Mouse (Mus musculus): ENCODE measurements around the gene Sdf4.

DNA sequence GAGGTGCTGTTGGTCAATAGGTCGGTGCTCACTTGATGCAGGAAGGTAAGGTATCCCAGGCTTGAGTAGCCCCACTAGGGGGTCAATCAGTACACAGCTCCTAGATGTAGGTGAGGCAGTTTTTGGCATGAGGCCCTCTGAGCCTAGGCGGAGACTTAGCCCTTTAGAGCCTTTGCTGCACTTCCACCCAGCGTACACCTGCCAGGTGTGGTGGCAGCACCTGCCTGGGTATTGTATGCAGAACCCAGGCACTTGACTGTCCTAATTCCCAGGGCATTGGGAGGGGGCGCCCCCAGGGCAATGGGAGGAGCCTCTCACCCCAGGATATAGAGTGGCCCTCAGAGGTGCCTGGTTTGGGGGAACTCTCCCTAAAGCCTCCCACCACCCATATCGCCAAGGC lies 62.5 kb downstream of the Sdf4 start:
- no peak for TF ChIP-seq CTCF (conservative IDR thresholded peaks at IDR 0.05; ENCODE audit: low read length)
- TF ChIP-seq NANOG (IDR thresholded peaks at IDR 0.05; ENCODE audit: borderline replicate concordance, low read length) = no peak
- TF ChIP-seq POU5F1 (IDR thresholded peaks at IDR 0.05; ENCODE audit: borderline replicate concordance, low read length) = no peak

Data from E14TG2a.4 (cell line).